Mouse (Mus musculus): ENCODE measurements at regions not wholly inside any gene's neighbourhood (a gene's known extent, or its start where the extent isn't known, plus 50 kb on each side); places are given as distances from the start of the nearest gene placed in this dataset.
A peak's percentile ranks its signal among the peaks of the same experiment; 100 is the strongest.

DNA sequence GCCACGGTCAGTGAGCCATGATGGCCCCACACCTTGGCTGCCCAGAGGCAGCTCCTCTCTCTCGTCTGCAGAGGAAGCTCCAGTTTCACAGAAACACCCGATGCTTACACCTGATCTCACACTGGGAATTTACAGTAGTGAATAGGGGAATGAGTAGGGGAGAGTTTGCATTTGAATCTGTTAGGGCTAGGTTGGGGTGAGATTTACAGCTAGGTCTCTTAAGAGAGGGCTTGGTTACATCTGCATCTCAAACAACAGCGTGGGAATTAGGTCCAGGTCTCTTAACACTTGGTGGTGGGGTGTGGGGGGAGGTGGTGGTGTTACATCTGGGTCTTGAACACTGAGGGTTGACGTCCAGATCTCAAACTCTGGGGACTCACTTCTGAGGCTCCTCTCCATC is 119.3 kb downstream of the Rpl14 start:
- TF ChIP-seq CTCF (IDR thresholded peaks at IDR 0.05; ENCODE audit: low read depth, low read length) (peak; percentile 42), POLR2A (IDR thresholded peaks at IDR 0.05; ENCODE audit: insufficient read depth, low read length) (no peak)

Data from ES-Bruce4 (cell line).